In genomic region chr9:75558812-75559511, GRCm38 (mm10) we compare ENCODE assay signal across 1 mouse cellular context.
TF ChIP-seq lines count a peak whose summit lies in the region.

No protein-coding gene starts in this region.

TF ChIP-seq in MEL, 35 proteins besides CTCF, POLR2A, EP300 and RAD21 (continued from another document):
- 0 out of 2 replicates have a peak, but pooled peaks have one; percentile 24 for TF ChIP-seq TBP (IDR thresholded peaks at IDR 0.05; ENCODE audit: low read depth, low read length)
- peak; percentile 100 for TF ChIP-seq ETS1 (IDR thresholded peaks at IDR 0.05; ENCODE audit: low read depth, low read length)
TF ChIP-seq in MEL: peak in this region for 22.
